Mouse (Mus musculus) CH12F3 (cell line): ENCODE measurements around the gene Stag1.

ENCODE experiments used
- in situ Hi-C: fragments of 300-500 bp; cut with MboI; formaldehyde crosslinking; loops from 2 replicates; pipeline ENCODE4 v1.14.3; 2020; ENCODE audit warnings: low sequenced_read_pairs

The Stag1 gene

DNA sequence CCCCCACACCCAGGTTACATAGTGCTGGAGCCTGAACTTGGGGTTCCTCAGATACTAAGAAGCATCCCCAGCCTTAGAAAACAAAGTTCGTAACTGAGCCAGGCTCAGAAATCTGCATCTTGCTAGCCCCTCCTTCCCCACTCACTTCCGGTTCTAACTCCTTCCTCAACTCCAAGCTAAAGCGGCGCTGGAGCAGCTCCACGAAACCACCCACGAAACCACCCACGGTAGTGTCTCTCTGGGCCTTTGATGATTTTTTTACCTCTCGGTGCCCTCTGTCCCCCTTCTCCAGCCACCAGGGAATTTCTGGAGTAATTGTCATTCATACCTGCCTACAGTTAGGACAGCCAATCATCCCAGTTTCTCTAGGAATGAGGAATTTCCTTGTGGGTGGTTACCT is at the start of gene Stag1:
Gene Stag1, plus strand, starts transcription at position 253 of the 400 bp plus-strand sequence.
- in situ Hi-C loops: no loop called here

DNA sequence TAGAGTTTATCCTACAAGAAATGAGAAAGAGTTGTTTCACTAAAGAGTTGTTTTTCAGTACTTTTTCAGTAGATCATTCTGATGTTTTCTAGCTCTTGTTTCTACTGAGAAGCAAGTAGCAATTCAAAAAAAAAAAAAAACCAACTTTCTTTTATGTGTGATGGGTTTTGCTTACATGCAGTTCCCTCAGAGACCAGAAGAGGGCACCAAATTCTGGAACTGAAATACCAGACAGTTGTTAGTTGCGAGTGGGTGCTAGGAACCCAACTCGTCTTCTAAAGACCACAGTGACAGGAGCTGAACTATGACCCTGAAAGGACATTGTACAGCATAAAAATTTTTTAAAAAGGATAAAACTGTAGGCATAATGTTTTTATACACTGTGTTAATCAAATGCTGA is 49.3 kb upstream of the Stag1 start:
- in situ Hi-C loops: no loop called here

DNA sequence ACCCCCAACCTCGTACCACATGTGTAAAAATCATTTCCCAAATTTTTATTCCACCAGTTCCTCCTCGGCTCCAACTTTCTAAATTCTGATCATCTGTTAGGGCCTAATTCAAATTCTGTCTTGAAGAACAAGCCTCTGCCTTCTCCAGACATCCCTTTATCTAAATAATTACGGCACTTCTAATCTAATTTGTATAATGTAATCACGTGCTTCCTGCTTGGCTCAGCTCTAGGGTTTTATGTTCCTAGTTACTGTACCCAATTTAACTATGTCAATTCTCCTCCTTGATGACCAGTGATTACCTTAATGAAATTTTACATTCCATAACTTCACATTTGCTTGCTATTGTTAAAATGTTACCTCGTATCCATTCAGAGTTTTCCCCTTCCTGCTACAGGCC is 41.9 kb upstream of the Stag1 start:
- in situ Hi-C loops: no loop called here

GRCm38 (mm10) chr9:100558023-100558573 is 39.5 kb upstream of the Stag1 start:
- in situ Hi-C loops: no loop called here

DNA sequence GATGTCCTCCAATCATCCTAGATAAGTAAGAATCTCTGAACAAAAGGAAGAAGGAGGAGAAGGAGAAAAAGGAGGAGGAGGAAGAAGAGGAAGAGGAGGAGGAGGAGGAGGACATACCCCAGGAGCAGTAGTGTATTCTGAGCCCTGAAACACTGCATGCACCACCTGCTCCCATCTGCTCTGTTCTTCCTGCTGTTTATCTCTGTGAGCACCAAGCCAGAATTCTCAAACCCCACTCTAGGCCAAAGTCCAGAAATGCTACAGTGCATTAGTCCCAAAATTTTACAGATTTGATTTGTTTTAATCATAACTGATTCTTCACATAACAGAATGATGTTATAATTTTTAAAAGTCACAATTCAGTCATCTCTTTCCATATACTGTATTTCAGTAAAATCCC is 38.6 kb upstream of the Stag1 start:
- in situ Hi-C loops: no loop called here

- in situ Hi-C loops: loop anchor here (10.0 kb wide), 1 partner anchor 64 kb away; no protein-coding TSS in a partner anchor
Measured at GRCm38 (mm10) chr9:100560251-100560890, 37.2 kb upstream of the Stag1 start.

DNA sequence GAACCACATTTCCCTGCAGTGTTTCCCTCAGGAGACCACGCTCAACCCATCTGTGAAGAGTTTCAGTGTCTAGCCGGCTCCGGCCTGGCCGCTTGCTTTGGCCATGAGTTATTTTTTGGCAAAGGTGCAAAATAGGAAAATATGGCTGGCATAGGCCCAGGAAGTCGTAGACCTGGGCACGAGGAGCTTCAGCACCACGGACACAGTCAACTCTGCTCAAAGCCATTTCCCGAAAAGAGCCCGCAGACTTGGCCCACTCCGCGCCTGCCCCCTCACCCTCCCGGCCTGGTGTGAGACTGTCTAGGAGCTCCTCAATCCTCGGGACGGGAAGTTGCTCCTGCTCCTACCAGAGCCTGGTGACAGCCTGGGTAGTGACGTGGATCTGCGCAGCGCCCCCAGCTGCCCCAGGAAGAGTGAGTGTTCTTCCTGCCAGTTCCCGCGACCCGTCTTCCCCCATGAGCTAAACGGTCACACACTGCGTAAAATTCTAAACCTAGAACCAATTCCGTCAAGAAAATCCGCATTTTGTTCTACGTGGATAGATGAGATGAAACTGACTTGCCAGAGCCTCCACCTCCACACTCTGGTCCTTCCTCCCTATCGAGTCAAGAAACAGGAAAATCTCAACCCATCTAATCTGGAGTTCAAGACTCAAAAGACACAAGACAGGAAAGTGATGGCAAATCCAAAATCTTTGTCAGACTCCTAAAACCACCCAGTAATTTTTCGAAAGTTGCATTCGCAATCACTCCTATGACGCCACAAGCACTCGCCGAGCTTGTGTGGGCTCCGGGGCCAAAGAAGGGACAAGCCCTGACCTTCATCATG is 27.6 kb upstream of the Stag1 start:
- in situ Hi-C loops: loop anchor here (10.0 kb wide), 1 partner anchor 55 kb away; no protein-coding TSS in a partner anchor

- in situ Hi-C loops: no loop called here
Measured at GRCm38 (mm10) chr9:100570626-100571233, 26.9 kb upstream of the Stag1 start, which contains the start of gene Slc35g2. Gene Slc35g2 (minus strand): TSS chr9:100571090.

DNA sequence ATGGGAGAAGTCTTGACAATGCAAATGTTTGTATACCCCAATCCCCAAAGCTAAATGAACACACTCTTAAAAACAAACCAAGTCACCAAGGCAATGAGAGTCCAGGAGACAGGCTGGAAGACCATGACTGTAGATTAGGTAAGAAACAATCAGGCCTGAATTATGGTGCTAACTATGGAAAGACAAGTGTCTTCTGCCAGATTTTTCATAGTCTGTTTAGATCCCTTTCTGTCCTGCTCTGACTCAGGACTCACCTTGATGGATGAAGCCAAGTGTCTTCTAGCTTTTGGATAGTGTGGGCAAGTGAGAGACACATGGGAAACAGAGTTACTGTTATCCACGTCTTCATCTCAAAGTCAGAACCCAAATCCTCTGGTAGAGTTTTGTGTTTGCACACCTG is 26.1 kb upstream of the Stag1 start:
- in situ Hi-C loops: no loop called here

DNA sequence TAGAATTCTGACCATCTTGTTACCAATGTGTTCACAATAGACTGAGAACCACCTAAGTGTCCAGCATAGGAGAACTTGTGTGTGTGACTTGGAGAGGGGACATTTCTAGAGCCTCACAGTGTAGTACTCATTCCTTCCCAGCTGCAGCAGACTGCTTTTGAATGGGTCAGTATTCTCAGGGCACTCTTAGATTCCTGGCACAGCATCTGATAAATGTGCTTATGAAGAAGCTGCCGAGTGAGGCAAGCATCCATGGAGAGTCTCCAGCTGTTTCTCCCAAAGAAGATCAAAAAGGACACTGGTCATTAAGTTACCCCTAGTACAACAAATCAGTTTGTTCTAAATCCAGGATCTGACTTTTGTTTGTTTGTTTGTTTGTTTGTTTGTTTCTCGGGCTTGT is 24.3 kb upstream of the Stag1 start:
- in situ Hi-C loops: no loop called here

GRCm38 (mm10) chr9:100573942-100574341 is 23.7 kb upstream of the Stag1 start:
- in situ Hi-C loops: no loop called here

DNA sequence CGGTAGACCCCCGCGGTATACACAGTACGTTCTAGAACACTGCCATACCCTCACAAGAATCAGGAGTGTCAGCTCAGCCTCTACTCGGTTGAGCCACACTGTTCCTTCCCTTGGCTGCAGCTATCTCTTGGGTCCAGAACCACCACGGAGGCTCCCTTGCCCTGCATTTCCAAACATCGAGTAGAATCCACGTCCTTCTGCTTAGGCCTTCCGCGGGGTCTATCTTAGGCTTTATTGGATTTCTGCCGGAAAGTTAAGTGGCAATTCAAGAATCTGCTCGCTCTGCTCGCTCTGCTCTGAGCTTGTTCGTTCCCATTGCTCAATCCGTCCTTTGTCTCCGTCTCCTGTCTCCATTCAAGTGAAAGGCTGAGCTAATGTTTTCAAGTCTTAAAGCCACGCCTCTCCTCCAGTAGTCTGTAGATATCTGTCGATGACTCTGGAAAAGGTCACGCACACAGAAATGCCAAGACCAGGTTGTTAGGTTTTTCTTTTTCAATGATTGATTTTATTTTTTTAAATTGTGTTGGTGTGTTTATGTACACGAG is 17.3 kb upstream of the Stag1 start:
- in situ Hi-C loops: no loop called here

DNA sequence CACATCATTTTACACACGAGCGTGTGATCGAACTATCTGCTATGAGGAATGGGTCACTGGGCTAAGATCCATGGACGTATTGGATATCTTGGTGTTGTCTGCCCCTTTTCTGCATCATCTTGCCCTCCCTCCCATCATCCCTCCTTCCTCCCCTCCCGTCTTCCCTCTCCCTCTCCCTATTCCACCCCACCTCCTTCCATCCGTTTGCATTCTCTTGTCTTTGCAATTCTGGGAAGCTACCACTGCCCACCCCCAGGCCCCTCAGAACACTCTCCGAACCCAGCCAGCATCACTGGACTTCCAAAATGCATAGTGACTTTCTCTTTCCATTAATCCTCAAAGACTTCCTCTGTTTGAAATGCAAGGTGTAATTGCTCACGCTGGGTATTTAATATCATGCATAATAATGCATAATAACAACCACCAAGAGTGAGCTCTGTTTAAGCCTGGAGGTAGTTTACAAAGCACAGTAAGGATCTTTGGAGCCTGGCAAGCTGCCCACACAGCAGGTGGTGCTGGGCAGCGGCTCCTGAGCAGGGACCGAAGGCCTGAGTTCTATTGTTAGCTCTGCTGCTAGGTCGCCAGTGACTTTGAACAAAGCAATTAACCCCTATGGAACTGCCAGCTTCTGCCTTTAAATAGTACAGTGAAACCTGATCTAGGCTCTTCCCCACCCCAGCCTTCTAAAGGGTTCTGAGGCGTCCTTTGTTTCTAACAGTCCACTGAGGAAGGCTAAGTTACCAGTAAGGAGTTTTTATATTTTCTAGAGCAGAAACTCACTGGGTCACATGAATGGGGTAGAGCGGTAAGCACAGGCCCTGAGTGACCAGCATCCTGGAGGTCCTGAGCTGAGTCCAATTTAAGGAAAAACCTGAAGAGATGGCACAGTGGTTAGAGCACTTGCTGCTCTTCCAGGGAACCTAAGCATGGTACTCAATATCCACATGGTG is 15.8 kb upstream of the Stag1 start:
- in situ Hi-C loops: no loop called here

DNA sequence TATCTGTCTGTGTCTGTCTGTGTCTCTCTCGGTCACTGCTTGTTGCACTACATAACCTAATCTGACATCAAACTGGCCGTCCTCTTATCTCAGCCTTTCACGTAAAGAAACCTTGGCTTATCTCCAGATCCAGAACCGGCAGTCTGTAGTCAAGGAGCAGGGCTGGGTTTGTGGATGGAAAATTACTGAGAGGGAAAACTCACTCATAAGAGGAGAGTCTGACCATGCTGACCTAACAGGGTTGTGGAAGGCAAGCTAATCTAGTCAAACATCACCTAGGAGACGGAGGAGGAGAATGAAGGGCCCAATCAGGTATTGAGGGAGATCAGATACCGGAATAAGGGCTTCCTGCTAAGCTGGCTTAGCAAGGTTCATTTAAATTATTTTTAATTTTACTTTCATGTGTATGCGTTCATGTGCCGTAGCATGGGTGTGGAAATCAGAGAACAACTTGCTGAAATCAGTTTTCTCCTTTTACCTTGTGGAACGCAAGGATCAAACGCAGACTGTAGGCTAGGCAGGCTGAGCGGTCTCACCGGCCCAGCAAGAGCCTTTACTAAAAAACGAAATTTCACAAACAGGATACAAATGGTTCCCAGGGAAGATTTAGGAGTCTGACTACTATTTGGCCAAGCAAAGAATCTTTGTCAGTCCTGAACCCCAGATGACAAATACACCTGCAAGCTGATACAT is 14.6 kb upstream of the Stag1 start:
- in situ Hi-C loops: no loop called here

- in situ Hi-C loops: no loop called here
Measured at GRCm38 (mm10) chr9:100584031-100584430, 13.6 kb upstream of the Stag1 start.

- in situ Hi-C loops: no loop called here
Measured at GRCm38 (mm10) chr9:100590462-100590861, 7.1 kb upstream of the Stag1 start.

- in situ Hi-C loops: no loop called here
Measured at GRCm38 (mm10) chr9:100596317-100596716, 1.3 kb upstream of the Stag1 start.

DNA sequence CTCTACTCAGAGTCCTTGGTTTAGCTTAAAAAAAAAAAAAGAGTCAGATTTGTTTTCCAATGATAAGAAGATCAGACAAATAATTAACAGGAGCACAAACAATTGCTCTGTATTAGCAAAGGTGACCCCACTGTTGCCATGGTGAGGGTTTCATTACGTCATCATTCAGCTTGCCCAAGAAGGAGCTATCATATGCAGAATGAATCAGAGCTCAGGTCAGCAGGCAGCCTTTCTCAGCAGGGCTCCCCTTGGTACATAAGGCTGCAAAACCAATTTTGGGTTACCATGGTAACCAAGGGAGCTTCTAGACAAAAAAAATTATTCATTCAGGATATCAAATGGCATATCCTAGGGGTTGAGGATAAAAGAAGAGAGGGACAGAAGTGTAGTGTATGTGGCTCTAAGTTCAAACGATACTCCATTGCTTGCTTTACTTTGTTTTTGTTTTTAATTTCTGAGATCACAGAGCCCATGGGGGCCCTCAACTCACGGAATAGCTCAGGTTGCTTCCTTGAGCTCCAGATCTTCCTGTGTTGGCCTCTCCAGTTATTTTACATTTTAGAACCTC is 2.2 kb downstream of the Stag1 start:
- in situ Hi-C loops: no loop called here

- in situ Hi-C loops: no loop called here
Measured at GRCm38 (mm10) chr9:100602130-100602529, 4.5 kb downstream of the Stag1 start.
